Comparison of ENCODE assay signal across 7 mouse cellular contexts in genomic region chr5:123394303-123394956, GRCm38 (mm10). TPM values are rescaled to one million over a fixed set of nuclear protein-coding genes. Genes with fewer than 3 reads are reported as not detected.
DNase-seq lines count a peak whose midpoint lies in the region; ATAC-seq and TF ChIP-seq lines count a peak whose summit lies in the region.

TSS of gene Mlxip (plus strand) at chr5:123394798.

- peak; percentile 98 for ATAC-seq in intestine, postnatal 0 days
- peak; percentile 94 for ATAC-seq in midbrain, embryonic 12.5 days (ENCODE audit: low FRiP score, low read depth)

- WGBS in intestine, postnatal 0 days, result under 1% methylated on average over 45 of the region's 50 CpGs
- WGBS in midbrain, embryonic 12.5 days, result under 1% methylated on average over 32 of the region's 50 CpGs
- WGBS in small intestine, adult 2 months, result under 1% methylated on average over 50 of the region's 50 CpGs

- H3K4me3 ChIP-seq in intestine, postnatal 0 days (ENCODE audit: low read depth, low read length), result peak within 1 kb of the TSS; percentile 95
- peak within 1 kb of the TSS; percentile 71 for H3K4me3 ChIP-seq in midbrain, embryonic 12.5 days
- peak within 1 kb of the TSS; percentile 89 for H3K4me3 ChIP-seq in small intestine, adult 2 months (ENCODE audit: low read depth, low read length)

- H3K36me3 ChIP-seq in intestine, postnatal 0 days (ENCODE audit: control insufficient read depth, insufficient read depth), result no peaks in the 10 kb centered on the region
- no peaks in the 10 kb centered on the region for H3K36me3 ChIP-seq in midbrain, embryonic 12.5 days
- H3K36me3 ChIP-seq in small intestine, adult 2 months (ENCODE audit: control insufficient read depth, insufficient read depth, low read length), result no peaks in the 10 kb centered on the region

- H3K27ac ChIP-seq in intestine, postnatal 0 days (ENCODE audit: low read depth, low read length), result peak within 1 kb of the TSS; percentile 74
- peak within 1 kb of the TSS; percentile 86 for H3K27ac ChIP-seq in midbrain, embryonic 12.5 days (replicated peaks)
- H3K27ac ChIP-seq in small intestine, adult 2 months (ENCODE audit: insufficient read depth, low read depth, low read length), result peak within 1 kb of the TSS; percentile 60

- peak; percentile 25 for TF ChIP-seq CTCF in intestine, postnatal 0 days (IDR thresholded peaks at IDR 0.05; ENCODE audit: low read depth)
- no peak for TF ChIP-seq CTCF in small intestine, adult 2 months (IDR thresholded peaks at IDR 0.05; ENCODE audit: extremely low read depth, insufficient read length, insufficient replicate concordance, low read depth, low read length)

- H3K4me2 ChIP-seq in intestine, postnatal 0 days (replicated peaks; ENCODE audit: low read depth), result peak within 1 kb of the TSS; percentile 84
- peak within 1 kb of the TSS; percentile 89 for H3K4me2 ChIP-seq in midbrain, embryonic 12.5 days (replicated peaks)

- peaks cover 9% of the 10 kb centered on the region; the same call in 1 of the 2 replicates for H3K4me1 ChIP-seq in intestine, postnatal 0 days (replicated peaks; ENCODE audit: control insufficient read depth, insufficient read depth, low read length)
- H3K4me1 ChIP-seq in midbrain, embryonic 12.5 days, result peaks cover 49% of the 10 kb centered on the region
- peaks cover 16% of the 10 kb centered on the region for H3K4me1 ChIP-seq in small intestine, adult 2 months (ENCODE audit: control insufficient read depth, insufficient read depth, insufficient read length, low read length)

- peak; percentile 98 for DNase-seq in adrenal gland, adult 8-10 months
- peak; percentile 96 for DNase-seq in embryo, embryonic 9.5 days (ENCODE audit: extremely low spot score)
- no peak for DNase-seq in gonadal fat pad, adult 2 months (ENCODE audit: low read depth)
- peak; percentile 93 for DNase-seq in left cerebral cortex, postnatal 4 days

- peak; percentile 98 for TF ChIP-seq POLR2A in small intestine, adult 2 months (IDR thresholded peaks at IDR 0.05; ENCODE audit: low read depth, low read length)

- H3K27me3 ChIP-seq in intestine, postnatal 0 days (replicated peaks; ENCODE audit: control insufficient read depth, insufficient read depth, low read length), result no peaks in the 10 kb centered on the region
- H3K27me3 ChIP-seq in midbrain, embryonic 12.5 days, result no peaks in the 10 kb centered on the region
- H3K27me3 ChIP-seq in small intestine, adult 2 months (ENCODE audit: control insufficient read depth, insufficient read depth, low read length), result no peaks in the 10 kb centered on the region

- H3K9ac ChIP-seq in intestine, postnatal 0 days (ENCODE audit: low read depth, low read length), result peak within 1 kb of the TSS; percentile 84
- H3K9ac ChIP-seq in midbrain, embryonic 12.5 days (replicated peaks), result peak within 1 kb of the TSS; percentile 91

- no peaks in the 10 kb centered on the region for H3K9me3 ChIP-seq in intestine, postnatal 0 days (ENCODE audit: control insufficient read depth)
- H3K9me3 ChIP-seq in midbrain, embryonic 12.5 days, result no peaks in the 10 kb centered on the region

- intact Hi-C loops in left cerebral cortex, postnatal 4 days (cut with DNase I), result no loop called here

RNA-seq across cellular contexts. Expression of gene Mlxip, which starts in this region (rescaled TPM):
- total RNA-seq in adrenal gland, adult 8-10 months (2022), result 10 to 100 TPM; 21.6 to 32.8 (median 27.1) TPM
- polyA plus RNA-seq in gonadal fat pad, adult 2 months (2012; rRNA removed), result 33.4 and 37.9 TPM in 2 replicates
- polyA plus RNA-seq in intestine, postnatal 0 days (2015; fragmentation: Nextera tagmentation; extraction: Ambion mirVana), result 17.8 and 18.4 TPM in 2 replicates
- total RNA-seq in left cerebral cortex, postnatal 4 days (2021), result 10 to 100 TPM; 29.9 to 30.0 TPM
- 16.8 and 21.5 TPM in 2 replicates for polyA plus RNA-seq in midbrain, embryonic 12.5 days (2016; fragmentation: Nextera tagmentation; extraction: Ambion mirVana)
- polyA plus RNA-seq in small intestine, adult 2 months (2012; rRNA removed), result 25.3 and 39.7 TPM in 2 replicates
